Mouse (Mus musculus) liver, embryonic 14.5 days (tissue): ENCODE data around the gene Lysmd3. TPM values are rescaled to one million over a fixed set of nuclear protein-coding genes. Genes with fewer than 3 reads are reported as not detected.

Experiments used
- ATAC-seq: fragments of 200-750 bp; cut with Nextera tagmentation; 2 replicates; pipeline ENCODE4 v1.8.0; 2017; ENCODE audit warnings: moderate number of reproducible peaks, mild to moderate bottlenecking, moderate library complexity; ENCODE audit not compliant: insufficient read depth
- DNase-seq, 3 experiments: peaks; one replicate each; pipeline ENCODE4 v3.0.0-alpha.2; 2012 to 2013; ENCODE audit warnings: low read depth in 3 of 3, low spot score in 3 of 3
- H3K27ac ChIP-seq: fragments of 300-500 bp; sonication (generic); 2 replicates; pipeline ENCODE4 v1.5.1; 2014; ENCODE audit warnings: moderate library complexity, mild to moderate bottlenecking, control low read depth, inconsistent platforms
- H3K27me3 ChIP-seq: fragments of 300-500 bp; sonication (generic); 2 replicates; pipeline ENCODE4 v1.6.1; 2014; ENCODE audit warnings: mild to moderate bottlenecking, low read length, moderate library complexity; ENCODE audit not compliant: control insufficient read depth, insufficient read depth
- H3K36me3 ChIP-seq: fragments of 300-500 bp; sonication (generic); replicated peaks from 2 replicates; pipeline ENCODE4 v1.6.1; 2014; ENCODE audit warnings: low read depth; ENCODE audit not compliant: control insufficient read depth, insufficient read depth
- H3K4me1 ChIP-seq, 2 experiments: fragments of 200-500 bp in 1 of 2; fragments of 300-500 bp in 1 of 2; sonication (generic) in 1 of 2; replicated peaks; 2 replicates each; pipeline ENCODE4 v1.6.1; 2012 to 2014; ENCODE audit warnings: antibody characterized with exemption in 1 of 2, inconsistent platforms in 1 of 2, low read length in 1 of 2; ENCODE audit not compliant: control insufficient read depth in 2 of 2, insufficient read depth in 2 of 2
- H3K4me2 ChIP-seq: fragments of 300-500 bp; sonication (generic); 2 replicates; pipeline ENCODE4 v1.6.1; 2014; ENCODE audit warnings: low read depth, mild to moderate bottlenecking, control low read depth, moderate library complexity
- H3K4me3 ChIP-seq, 2 experiments: fragments of 200-500 bp in 1 of 2; fragments of 300-500 bp in 1 of 2; sonication (generic) in 1 of 2; 2 replicates each; pipeline ENCODE4 v1.5.1; 2012 to 2014; ENCODE audit warnings: low read depth in 2 of 2, low read length in 2 of 2, mild to moderate bottlenecking in 2 of 2, control low read depth in 1 of 2, inconsistent platforms in 1 of 2, moderate library complexity in 1 of 2; ENCODE audit not compliant: insufficient read depth in 1 of 2
- H3K9ac ChIP-seq: fragments of 300-500 bp; sonication (generic); replicated peaks from 2 replicates; pipeline ENCODE4 v1.6.1; 2014; ENCODE audit warnings: mild to moderate bottlenecking, control low read depth, moderate library complexity
- H3K9me3 ChIP-seq: fragments of 300-500 bp; sonication (generic); 2 replicates; pipeline ENCODE4 v1.6.1; 2016; ENCODE audit warnings: low read length, mixed read lengths; ENCODE audit not compliant: control insufficient read depth
- CTCF ChIP-seq: IDR thresholded peaks from 2 replicates; pipeline ENCODE4 v1.5.1; 2016; ENCODE audit warnings: antibody characterized with exemption, low read depth, control low read depth
- EP300 ChIP-seq: IDR thresholded peaks from 2 replicates; pipeline ENCODE4 v1.6.1; 2016; ENCODE audit warnings: antibody characterized with exemption, low read depth
- WGBS: fragments of 180-500 bp; shearing (Covaris S2); extraction: QIAGEN DNeasy Blood & Tissue Kit; methylation state at CpG from one replicate; pipeline ENCODE4 v1.1.7; 2014; ENCODE audit not compliant: insufficient replicate concordance; 5-methylcytosine and 5-hydroxymethylcytosine counted together
- polyA plus RNA-seq, 2 experiments: library from polyadenylated mRNA; depleted of rRNA in 1 of 2; stranded (reverse) in 1 of 2; unstranded in 1 of 2; fragments of >200 nt; fragmentation: Nextera tagmentation in 1 of 2; extraction: Ambion mirVana in 1 of 2; gene quantifications; 2 replicates each; pipeline versions ENCODE4 v1.2.1 to v1.2.3; 2012 to 2014

Lysmd3 gene
- polyA plus RNA-seq, 2 experiments: 6.4 to 19.0 TPM

DNA sequence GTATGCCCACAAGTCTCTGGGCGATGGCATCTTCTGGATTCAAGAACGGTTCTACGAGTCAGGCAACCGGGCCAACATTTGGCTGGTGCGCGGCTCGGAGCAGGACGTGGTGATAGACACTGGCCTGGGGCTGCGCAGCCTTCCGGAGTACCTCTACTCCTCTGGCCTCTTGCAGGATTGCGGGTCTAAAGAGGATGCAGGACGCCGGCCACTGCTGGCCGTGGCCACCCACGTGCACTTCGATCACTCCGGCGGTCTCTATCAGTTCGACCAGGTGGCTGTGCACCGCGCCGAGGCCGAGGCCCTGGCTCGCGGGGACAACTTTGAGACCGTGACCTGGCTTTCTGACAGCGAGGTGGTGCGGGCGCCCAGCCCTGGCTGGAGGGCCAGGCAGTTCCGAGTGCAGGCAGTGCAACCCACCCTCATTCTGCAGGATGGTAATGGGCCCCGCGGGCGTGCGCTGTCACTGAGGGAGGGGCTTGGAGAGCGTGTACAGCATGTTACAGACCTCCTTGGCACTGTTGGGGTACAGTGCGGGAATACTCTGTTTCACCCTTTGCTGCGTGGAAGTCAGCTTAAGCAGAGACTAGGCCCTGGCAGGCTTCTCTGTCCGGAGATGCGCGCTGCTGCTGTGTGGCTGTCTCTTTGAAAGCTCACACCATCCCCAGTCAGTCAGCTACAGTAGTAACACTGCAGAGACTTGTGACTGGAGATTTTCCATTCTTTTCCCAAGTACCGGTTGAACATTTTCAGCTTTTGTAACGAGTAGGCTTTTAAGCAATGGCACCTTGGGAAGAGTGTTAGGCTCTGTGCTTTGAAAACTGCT, 54.3 kb downstream of the Lysmd3 start:
- Histone ChIP-seq H3K27me3 (no peaks in the 10 kb centered on the region), H3K9me3 (no peaks in the 10 kb centered on the region), H3K4me2 (peak overlapping the region; percentile 86), H3K27ac (peak overlapping the region; percentile 53), H3K9ac (peak overlapping the region; percentile 55), H3K4me1 (peaks cover 17 to 22% of the 10 kb centered on the region in 2 experiments), H3K36me3 (no peaks in the 10 kb centered on the region), H3K4me3 (peak overlapping the region; percentile 66 to 90)
- WGBS: 1% methylated on average over 42 of the region's 42 CpGs
- DNase-seq (no peak), ATAC-seq (peak; percentile 34)
- TF ChIP-seq CTCF (no peak), EP300 (no peak)

- 71% methylated on average over 1 of the region's 1 CpGs for WGBS
- Histone ChIP-seq H3K27ac (no peak overlapping the region), H3K4me3 (no peak overlapping the region), H3K36me3 (no peaks in the 10 kb centered on the region), H3K4me1 (peaks cover 15 to 20% of the 10 kb centered on the region in 2 experiments), H3K9ac (no peak overlapping the region), H3K9me3 (no peaks in the 10 kb centered on the region), H3K4me2 (no peak overlapping the region), H3K27me3 (no peaks in the 10 kb centered on the region)
- ATAC-seq: no peak
- TF ChIP-seq CTCF (no peak), EP300 (no peak)
- DNase-seq: no peak
Measured at GRCm38 (mm10) chr13:81713896-81714295, 56.4 kb downstream of the Lysmd3 start.

Other genes with a start within 250 kb of the Lysmd3 start
- gene Adgrv1, start 24.5 kb upstream of the Lysmd3 start, polyA plus RNA-seq (2012; rRNA removed): 0.08 and 0.09 TPM in 2 replicates
- 0.24 and 0.32 TPM in 2 replicates for gene Adgrv1, start 24.5 kb upstream of the Lysmd3 start, polyA plus RNA-seq (2014; fragmentation: Nextera tagmentation; extraction: Ambion mirVana)
- 6.5 and 8.9 TPM in 2 replicates for gene Polr3g, start 53.4 kb downstream of the Lysmd3 start, polyA plus RNA-seq (2012; rRNA removed)
- 10.9 and 11.7 TPM in 2 replicates for gene Polr3g, start 53.4 kb downstream of the Lysmd3 start, polyA plus RNA-seq (2014; fragmentation: Nextera tagmentation; extraction: Ambion mirVana)
- gene Mblac2, start 53.7 kb downstream of the Lysmd3 start, polyA plus RNA-seq (2012; rRNA removed): 1.1 and 1.2 TPM in 2 replicates
- gene Mblac2, start 53.7 kb downstream of the Lysmd3 start, polyA plus RNA-seq (2014; fragmentation: Nextera tagmentation; extraction: Ambion mirVana): 2.7 and 3.2 TPM in 2 replicates
- 24.2 and 64.1 TPM in 2 replicates for gene Cetn3, start 125.4 kb downstream of the Lysmd3 start, polyA plus RNA-seq (2012; rRNA removed)
- 142 and 146 TPM in 2 replicates for gene Cetn3, start 125.4 kb downstream of the Lysmd3 start, polyA plus RNA-seq (2014; fragmentation: Nextera tagmentation; extraction: Ambion mirVana)